Comparison of ENCODE assay signal across 9 mouse cellular contexts in the genomic region with DNA sequence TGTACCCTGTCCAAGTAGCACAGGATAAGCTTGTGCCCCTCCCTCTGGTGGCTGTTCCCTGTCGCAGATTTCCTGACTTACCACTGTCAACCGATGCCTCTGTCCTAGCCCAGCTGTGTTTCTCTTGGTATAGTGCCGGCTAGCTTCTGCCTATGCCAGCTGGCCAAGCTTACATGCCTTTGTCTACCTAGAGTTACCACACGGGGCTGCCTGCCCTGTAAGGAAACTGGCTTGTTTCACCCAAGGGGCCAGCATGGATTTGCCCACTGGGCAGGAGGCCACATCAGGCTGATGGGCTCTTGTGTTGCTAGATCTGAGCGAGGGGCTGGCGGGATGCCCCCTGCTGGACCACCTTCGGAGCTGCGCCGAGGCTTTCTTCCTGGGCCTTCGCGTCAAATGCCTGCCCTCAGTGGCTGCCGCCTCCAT. TPM values are rescaled to one million over a fixed set of nuclear protein-coding genes. Genes with fewer than 3 reads are reported as not detected.
DNase-seq lines count a peak whose midpoint lies in the region; ATAC-seq lines count a peak whose summit lies in the region.
"Had no signal": no experiment of that assay in that cellular context is flagged by ENCODE, and none has a peak within 500 bp of the region (broad histone marks: within the 10 kb centered on the region; RNA-seq: fewer than 3 reads in every experiment).

No protein-coding gene starts in this region.

- no peaks in the 10 kb centered on the region for H3K27me3 ChIP-seq in lung, embryonic 15.5 days
- 0 out of 2 replicates have a peak, but pooled peaks cover 3% of the 10 kb centered on the region for H3K27me3 ChIP-seq in midbrain, embryonic 13.5 days
- H3K27me3 ChIP-seq: embryonic facial prominence, embryonic 13.5 days had no signal

- H3K9me3 ChIP-seq in lung, embryonic 15.5 days, result no peaks in the 10 kb centered on the region
- H3K9me3 ChIP-seq in midbrain, embryonic 13.5 days, result no peaks in the 10 kb centered on the region
- H3K9me3 ChIP-seq: embryonic facial prominence, embryonic 13.5 days had no signal

- no peaks in the 10 kb centered on the region for H3K4me1 ChIP-seq in lung, embryonic 15.5 days
- peaks cover under 1% of the 10 kb centered on the region for H3K4me1 ChIP-seq in midbrain, embryonic 13.5 days (replicated peaks)

- H3K36me3 ChIP-seq in lung, embryonic 15.5 days, result no peaks in the 10 kb centered on the region
- no peaks in the 10 kb centered on the region for H3K36me3 ChIP-seq in midbrain, embryonic 13.5 days
- H3K36me3 ChIP-seq: embryonic facial prominence, embryonic 13.5 days had no signal

- WGBS in lung, embryonic 15.5 days, result 33% methylated on average over 12 of the region's 12 CpGs
- 33% methylated on average over 12 of the region's 12 CpGs for WGBS in midbrain, embryonic 13.5 days

- DNase-seq in cerebellum, postnatal 14 days, result peak; percentile 29 to 56
- no peak for DNase-seq in cerebellum, adult 8-10 months
- no peak for DNase-seq in lung, postnatal 10 days
- peak; percentile 63 for DNase-seq in fat pad, adult 2 months (ENCODE audit: extremely low read depth, low read depth, low spot score)
- no peak for DNase-seq in kidney, adult 18-20 months
- no peak for DNase-seq in kidney, adult 9 months

- no peak overlapping the region for H3K4me3 ChIP-seq in lung, embryonic 15.5 days
- no peak overlapping the region for H3K4me3 ChIP-seq in midbrain, embryonic 13.5 days (replicated peaks)
- H3K4me3 ChIP-seq: embryonic facial prominence, embryonic 13.5 days had no signal

- no peak overlapping the region for H3K27ac ChIP-seq in lung, embryonic 15.5 days
- no peak overlapping the region for H3K27ac ChIP-seq in midbrain, embryonic 13.5 days
- H3K27ac ChIP-seq: embryonic facial prominence, embryonic 13.5 days had no signal

- H3K9ac ChIP-seq in lung, embryonic 15.5 days, result no peak overlapping the region
- H3K9ac ChIP-seq in midbrain, embryonic 13.5 days (replicated peaks), result no peak overlapping the region
- H3K9ac ChIP-seq: embryonic facial prominence, embryonic 13.5 days had no signal

- ATAC-seq in lung, embryonic 15.5 days (ENCODE audit: borderline replicate concordance, extremely low read depth, low FRiP score, low TSS enrichment), result 0 out of 2 replicates have a peak, but pooled peaks have one; percentile 13
- peak; percentile 41 for ATAC-seq in midbrain, embryonic 13.5 days

- H3K4me2 ChIP-seq in lung, embryonic 15.5 days, result no peak overlapping the region
- no peak overlapping the region for H3K4me2 ChIP-seq in midbrain, embryonic 13.5 days (replicated peaks)
- H3K4me2 ChIP-seq: embryonic facial prominence, embryonic 13.5 days had no signal

RNA-seq across cellular contexts. Expression of a gene that starts 19.8 kb away (rescaled TPM):
- polyA plus RNA-seq in lung, embryonic 15.5 days (2015; fragmentation: Nextera tagmentation; extraction: Ambion mirVana), result 1.2 and 1.3 TPM in 2 replicates
- polyA plus RNA-seq in midbrain, embryonic 13.5 days (2015; fragmentation: Nextera tagmentation; extraction: Ambion mirVana), result 2.1 and 3.2 TPM in 2 replicates

RNA-seq across cellular contexts. Expression of a gene that starts 38.9 kb away (rescaled TPM):
- 22.6 and 24.2 TPM in 2 replicates for polyA plus RNA-seq in lung, embryonic 15.5 days (2015; fragmentation: Nextera tagmentation; extraction: Ambion mirVana)
- polyA plus RNA-seq in midbrain, embryonic 13.5 days (2015; fragmentation: Nextera tagmentation; extraction: Ambion mirVana), result 20.7 and 22.4 TPM in 2 replicates

RNA-seq across cellular contexts. Expression of a gene that starts 41.5 kb away (rescaled TPM):
- polyA plus RNA-seq in lung, embryonic 15.5 days (2015; fragmentation: Nextera tagmentation; extraction: Ambion mirVana), result 21.9 and 22.3 TPM in 2 replicates
- 24.4 and 26.0 TPM in 2 replicates for polyA plus RNA-seq in midbrain, embryonic 13.5 days (2015; fragmentation: Nextera tagmentation; extraction: Ambion mirVana)

Comparison
In these comparisons a context has a peak if more than half of its experiments do, and no peak if none do; other contexts are left out.
1. DNase-seq: peak in cerebellum, postnatal 14 days (2 of 2) and fat pad, adult 2 months (single experiment); none in cerebellum, adult 8-10 months (single experiment), lung, postnatal 10 days (single experiment), kidney, adult 18-20 months (single experiment) and kidney, adult 9 months (single experiment).